Mouse (Mus musculus): ENCODE data around the gene Slc26a10.

DNA sequence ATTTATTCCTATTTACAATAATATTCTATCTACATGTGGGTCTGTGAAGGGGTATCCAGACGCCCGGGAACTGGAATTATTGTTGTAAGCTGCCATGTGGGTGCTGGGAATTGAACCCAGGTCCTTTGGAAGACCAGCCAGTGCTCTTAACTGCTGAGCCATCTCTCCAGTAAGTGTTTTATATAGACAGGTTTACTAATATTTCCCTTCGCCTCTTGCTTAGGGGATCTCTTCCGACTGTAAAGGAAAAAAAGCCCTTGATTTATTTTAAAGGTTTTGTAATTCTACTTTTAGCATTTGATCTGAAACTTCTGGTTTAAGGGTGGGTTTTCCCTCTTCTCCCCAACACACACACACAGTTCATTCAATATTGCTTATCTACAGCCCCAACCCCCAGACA is 16.3 kb downstream of the Slc26a10 start:
- TF ChIP-seq POLR2A (IDR thresholded peaks at IDR 0.05; ENCODE audit: borderline replicate concordance, extremely low read depth, insufficient read depth, insufficient read length, poor library complexity, severe bottlenecking) (no peak), CTCF (IDR thresholded peaks at IDR 0.05; ENCODE audit: borderline replicate concordance, extremely low read depth, insufficient read depth, insufficient read length) (no peak)
